In genomic region chr7:27483860-27484259, GRCm38 (mm10) we compare ENCODE assay signal across 29 mouse cellular contexts. TPM values are rescaled to one million over a fixed set of nuclear protein-coding genes. Genes with fewer than 3 reads are reported as not detected.
DNase-seq lines count a peak whose midpoint lies in the region; ATAC-seq and TF ChIP-seq lines count a peak whose summit lies in the region.
"Had no signal": no experiment of that assay in that cellular context is flagged by ENCODE, and none has a peak within 500 bp of the region (broad histone marks: within the 10 kb centered on the region; RNA-seq: fewer than 3 reads in every experiment).

No protein-coding gene starts in this region.

- H3K27ac ChIP-seq in cerebellum, adult 2 months (ENCODE audit: insufficient read depth, low read length), result no peak overlapping the region
- H3K27ac ChIP-seq: embryonic facial prominence, embryonic 12.5 days; embryonic facial prominence, embryonic 15.5 days; heart, adult 2 months; heart, embryonic 10.5 days; heart, embryonic 13.5 days; hindbrain, embryonic 12.5 days; hindbrain, embryonic 15.5 days had no signal

- peaks cover 7% of the 10 kb centered on the region; the same call in 1 of the 2 replicates for H3K4me1 ChIP-seq in cerebellum, adult 2 months (ENCODE audit: control insufficient read depth, insufficient read depth, low read length)

- WGBS in cerebellum, adult 2 months, result 88% methylated on average over 4 of the region's 4 CpGs

- no peak for TF ChIP-seq CTCF in cerebellum, adult 2 months (IDR thresholded peaks at IDR 0.05; ENCODE audit: borderline replicate concordance, insufficient read depth, low read depth, low read length)

- DNase-seq in cerebellum, adult 8-10 months, result peak; percentile 13
- no peak for DNase-seq in cerebellum, adult 2 months
- DNase-seq in 416B (ENCODE audit: low read depth) (peak; percentile 79), ES-CJ7 (ENCODE audit: low read depth, low spot score) (peak; percentile 50), R1 (ENCODE audit: low read depth, low spot score) (peak; percentile 73)
- DNase-seq in thymus, adult 18-20 months, result no peak
- DNase-seq in retina, embryonic 14.5 days (ENCODE audit: low spot score), result no peak
- DNase-seq: adrenal gland, adult 8-10 months; adrenal gland, postnatal 25 days; B cell, adult 2 months; cerebellum, adult 11-12 months; cerebellum, adult 9-11 months; cerebellum, postnatal 25 days; forebrain, postnatal 0 days; gastrocnemius, postnatal 25 days; heart, adult 2 months had no signal

- no peak for ATAC-seq in megakaryocyte progenitor cell, adult 5-6 weeks (replicated peaks; ENCODE audit: poor library complexity)
- ATAC-seq: forebrain, embryonic 14.5 days; forebrain, postnatal 0 days; intestine, postnatal 0 days had no signal

- no peak overlapping the region for H3K4me3 ChIP-seq in cerebellum, adult 2 months (replicated peaks; ENCODE audit: insufficient read depth, low read depth, low read length)
- H3K4me3 ChIP-seq: embryonic facial prominence, embryonic 12.5 days; embryonic facial prominence, embryonic 15.5 days; heart, adult 2 months; heart, embryonic 10.5 days; heart, embryonic 13.5 days; hindbrain, embryonic 12.5 days; hindbrain, embryonic 15.5 days had no signal

- no peaks in the 10 kb centered on the region for H3K27me3 ChIP-seq in cerebellum, adult 2 months (ENCODE audit: control insufficient read depth, insufficient read depth, low read length)
- H3K27me3 ChIP-seq: CH12.LX; embryonic facial prominence, embryonic 12.5 days; embryonic facial prominence, embryonic 15.5 days; heart, embryonic 13.5 days; hindbrain, embryonic 15.5 days had no signal

- TF ChIP-seq POLR2A in cerebellum, adult 2 months (IDR thresholded peaks at IDR 0.05; ENCODE audit: borderline replicate concordance, insufficient read depth, low read length), result no peak

RNA-seq across cellular contexts. Expression of gene Sertad1, which starts 2.9 kb away (rescaled TPM):
- polyA plus RNA-seq in cerebellum, adult 2 months (2012; rRNA removed), result 17.4 and 17.9 TPM in 2 replicates
- 9.2 and 12.5 TPM in 2 replicates for total RNA-seq in megakaryocyte progenitor cell, adult 5-6 weeks (2015)
- total RNA-seq in megakaryocyte progenitor cell, adult 5-6 weeks (2017), result 5.9 and 6.8 TPM in 2 replicates

RNA-seq across cellular contexts. Expression of gene Sertad3, which starts 10.3 kb away (rescaled TPM):
- polyA plus RNA-seq in cerebellum, adult 2 months (2012; rRNA removed), result 8.1 and 8.9 TPM in 2 replicates
- total RNA-seq in megakaryocyte progenitor cell, adult 5-6 weeks (2015), result 2.5 and 2.9 TPM in 2 replicates
- total RNA-seq in megakaryocyte progenitor cell, adult 5-6 weeks (2017), result 6.1 and 7.6 TPM in 2 replicates

RNA-seq across cellular contexts. Expression of gene Prx, which starts 15.3 kb away (rescaled TPM):
- 0.34 and 0.43 TPM in 2 replicates for polyA plus RNA-seq in cerebellum, adult 2 months (2012; rRNA removed)
- total RNA-seq in megakaryocyte progenitor cell, adult 5-6 weeks (2015), result 0.52 and 0.68 TPM in 2 replicates
- total RNA-seq in megakaryocyte progenitor cell, adult 5-6 weeks (2017), result 0.75 and 0.81 TPM in 2 replicates

RNA-seq across cellular contexts. Expression of gene Blvrb, which starts 36.1 kb away (rescaled TPM):
- 24.2 and 25.2 TPM in 2 replicates for polyA plus RNA-seq in cerebellum, adult 2 months (2012; rRNA removed)
- 31.8 and 53.4 TPM in 2 replicates for total RNA-seq in megakaryocyte progenitor cell, adult 5-6 weeks (2015)
- 21.2 and 30.2 TPM in 2 replicates for total RNA-seq in megakaryocyte progenitor cell, adult 5-6 weeks (2017)

RNA-seq across cellular contexts. Expression of gene Sptbn4, which starts 36.4 kb away (rescaled TPM):
- 171 and 177 TPM in 2 replicates for polyA plus RNA-seq in cerebellum, adult 2 months (2012; rRNA removed)
- 0.02 and 0.07 TPM in 2 replicates for total RNA-seq in megakaryocyte progenitor cell, adult 5-6 weeks (2015)
- total RNA-seq in megakaryocyte progenitor cell, adult 5-6 weeks (2017), result not detected in 2 replicates
- total RNA-seq: common myeloid progenitor, adult 5-6 weeks; gastrocnemius, adult 8-10 months; hematopoietic stem cell, adult 5-6 weeks had no signal

Comparison
In these comparisons a context has a peak if more than half of its experiments do, and no peak if none do; other contexts are left out.
1. DNase-seq: peak in cerebellum, adult 8-10 months (single experiment), 416B (single experiment), ES-CJ7 (single experiment) and R1 (single experiment); none in cerebellum, adult 2 months (0 of 2), thymus, adult 18-20 months (0 of 2) and retina, embryonic 14.5 days (single experiment).